Mouse (Mus musculus) layer of hippocampus, adult 11-12 months (tissue): Measurements from ENCODE around the gene En2.

ENCODE experiments used
- DNase-seq: peaks from one replicate; pipeline ENCODE4 v3.0.0; 2022; ENCODE audit warnings: low spot score

Gene En2

GRCm38 (mm10) chr5:28159891-28160470 lies 5.5 kb upstream of the En2 start:
- DNase-seq, result no peak

DNA sequence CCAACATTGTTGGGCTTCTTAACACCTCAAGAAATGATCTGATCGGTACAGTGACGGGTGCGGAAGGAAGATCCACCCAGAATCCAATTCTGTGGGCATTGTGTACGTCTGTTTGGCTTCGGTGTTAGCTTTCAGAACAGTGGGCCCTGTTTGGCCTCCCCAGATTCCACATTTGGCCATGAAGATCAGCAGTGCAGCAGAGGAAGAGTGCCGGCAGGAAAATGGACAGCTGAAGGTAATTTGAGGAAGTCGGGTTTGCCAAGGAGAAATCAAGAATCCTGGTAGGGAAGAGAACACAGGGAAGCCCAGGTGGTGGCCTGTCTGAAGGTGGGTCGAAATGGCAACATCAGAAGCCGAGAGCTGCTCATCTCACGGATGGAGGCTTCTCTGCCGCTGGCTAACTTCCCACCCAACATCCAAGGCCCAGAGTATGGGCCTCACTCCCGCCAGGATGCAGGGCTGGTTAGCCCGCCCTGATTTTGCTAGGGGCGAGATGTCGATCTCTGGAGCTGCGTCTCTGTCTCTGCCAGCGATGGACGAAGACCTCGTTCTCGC lies 4.0 kb upstream of the En2 start:
- no peak for DNase-seq

DNA sequence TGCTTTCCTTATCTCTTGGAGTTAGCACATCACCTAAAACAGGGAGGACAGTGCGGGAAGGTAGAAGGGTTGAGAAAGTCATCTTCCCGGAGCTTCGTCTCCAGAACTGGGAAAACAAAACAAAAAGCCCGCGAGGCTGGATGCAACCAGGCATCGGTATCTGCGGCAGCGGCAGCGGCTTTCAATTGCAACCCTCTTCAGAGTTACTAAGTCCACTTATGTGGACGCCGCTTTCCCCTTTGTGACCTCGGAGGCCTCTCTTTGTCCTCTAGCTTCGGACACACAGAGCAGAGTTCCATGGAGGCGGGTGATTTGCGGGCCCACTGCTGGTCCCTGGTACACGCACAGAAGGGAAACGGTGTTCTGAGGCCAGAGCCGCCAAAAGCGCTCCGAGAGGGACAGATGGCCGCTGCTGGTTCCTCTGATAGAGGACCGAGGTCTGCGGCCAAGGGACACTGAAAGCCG lies 3.5 kb upstream of the En2 start:
- DNase-seq, result no peak

GRCm38 (mm10) chr5:28163926-28164325 lies 1.6 kb upstream of the En2 start:
- DNase-seq, result no peak

DNA sequence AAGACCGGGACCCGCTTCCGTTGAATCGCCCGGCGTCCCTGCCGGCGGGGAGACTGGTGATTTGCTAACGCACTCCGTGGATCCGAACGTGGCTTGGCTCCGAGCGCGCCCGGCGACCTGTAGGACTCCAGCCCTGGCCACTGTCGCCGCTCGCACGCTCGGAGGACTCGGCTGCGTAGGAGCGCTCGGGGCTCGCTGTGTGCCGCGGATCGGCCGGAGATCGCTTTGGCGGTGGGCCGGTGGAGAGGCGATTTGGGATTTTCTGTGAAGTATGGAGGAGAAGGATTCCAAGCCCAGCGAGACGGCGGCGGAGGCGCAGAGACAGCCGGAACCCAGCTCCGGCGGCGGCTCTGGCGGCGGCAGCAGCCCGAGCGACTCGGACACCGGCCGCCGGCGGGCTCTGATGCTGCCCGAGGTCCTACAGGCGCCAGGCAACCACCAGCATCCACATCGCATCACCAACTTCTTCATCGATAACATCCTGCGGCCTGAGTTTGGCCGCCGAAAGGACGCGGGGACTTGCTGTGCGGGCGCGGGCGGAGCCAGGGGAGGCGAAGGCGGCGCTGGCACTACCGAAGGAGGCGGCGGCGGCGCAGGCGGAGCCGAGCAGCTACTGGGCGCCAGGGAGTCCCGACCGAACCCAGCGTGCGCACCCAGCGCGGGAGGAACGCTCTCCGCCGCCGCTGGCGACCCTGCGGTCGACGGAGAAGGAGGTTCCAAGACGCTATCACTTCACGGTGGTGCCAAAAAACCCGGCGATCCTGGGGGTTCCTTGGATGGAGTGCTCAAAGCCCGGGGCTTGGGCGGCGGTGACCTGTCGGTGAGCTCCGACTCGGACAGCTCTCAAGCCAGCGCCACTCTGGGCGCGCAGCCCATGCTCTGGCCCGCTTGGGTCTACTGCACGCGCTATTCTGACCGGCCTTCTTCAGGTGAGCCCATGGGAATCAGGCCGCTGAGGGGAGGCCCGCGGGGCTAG lies 1.1 kb downstream of the En2 start:
- DNase-seq, result no peak

DNA sequence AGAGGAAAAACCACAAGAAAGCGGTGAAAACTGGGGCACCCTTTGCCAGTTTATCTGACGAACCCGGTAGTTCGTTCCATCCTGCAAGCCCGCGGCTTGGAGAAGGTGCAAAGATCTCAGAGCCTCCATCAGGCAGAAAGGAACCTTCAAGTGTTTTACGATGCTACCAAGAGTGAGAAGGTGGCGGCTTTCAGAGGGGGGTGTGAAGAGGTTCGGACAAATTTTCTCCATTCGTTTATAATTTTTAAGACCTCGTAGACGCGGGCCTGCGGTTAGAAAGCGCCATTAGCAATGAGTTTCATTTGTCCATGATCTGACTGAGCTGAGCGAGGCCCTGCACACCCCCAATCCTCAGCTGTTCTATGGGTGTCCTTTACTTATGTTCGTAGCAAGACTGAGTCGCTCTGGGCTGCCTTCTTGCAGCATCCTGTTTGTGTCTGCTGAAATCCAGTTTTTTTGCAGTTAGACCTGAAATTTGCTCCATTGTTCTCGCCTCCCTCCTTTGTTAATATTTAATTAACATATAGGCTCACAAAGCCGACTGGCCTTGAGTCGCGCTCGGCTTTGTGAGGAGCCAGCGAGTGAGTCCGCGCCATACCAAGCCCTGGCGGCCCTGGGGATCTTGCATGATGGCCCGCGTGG lies 2.2 kb downstream of the En2 start:
- no peak for DNase-seq

DNA sequence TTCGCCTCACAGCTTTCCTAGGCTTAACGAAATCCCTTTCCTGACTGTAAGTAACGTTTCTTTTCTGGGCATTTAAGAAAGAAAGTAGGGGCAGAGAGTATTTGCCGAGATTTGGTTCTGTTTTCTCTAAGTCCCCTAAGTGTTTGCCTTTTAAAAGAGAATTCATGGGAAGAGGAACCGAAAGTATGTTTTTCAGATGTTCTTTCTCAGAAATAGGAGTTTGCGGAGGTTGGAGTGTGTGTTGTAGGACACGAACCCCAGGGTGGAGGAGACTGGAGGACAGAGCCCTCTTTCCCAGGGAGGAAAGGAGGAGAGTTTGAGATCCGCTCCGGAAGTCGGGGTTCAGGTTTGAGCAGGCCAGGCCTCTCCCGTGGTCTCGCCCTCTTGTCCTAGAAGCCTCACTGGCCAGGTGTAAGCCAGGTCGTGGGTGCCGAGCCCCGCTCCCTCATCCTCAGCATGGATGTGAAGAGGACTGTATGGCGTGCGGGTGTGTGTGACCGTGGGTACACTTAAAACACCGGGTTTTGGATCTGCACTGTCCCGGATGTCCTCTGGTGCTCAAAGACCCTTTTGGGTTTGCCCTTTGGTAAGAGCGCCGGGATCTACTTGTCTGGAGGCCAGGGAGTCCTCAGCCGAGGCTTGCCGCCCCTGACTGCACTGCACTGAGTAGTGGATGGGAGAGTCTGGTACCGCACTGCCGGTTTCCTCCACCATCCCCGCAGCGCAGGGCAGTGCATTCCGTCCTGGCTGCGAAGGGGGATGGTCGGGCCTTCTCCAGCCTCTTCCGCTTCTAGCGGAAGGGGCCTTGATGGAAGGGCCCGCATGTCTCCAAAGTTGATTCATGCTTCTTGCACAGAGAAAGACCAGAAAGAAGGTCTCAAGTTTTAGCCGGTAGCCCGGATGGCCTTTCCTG lies 3.0 kb downstream of the En2 start:
- DNase-seq, result no peak

DNA sequence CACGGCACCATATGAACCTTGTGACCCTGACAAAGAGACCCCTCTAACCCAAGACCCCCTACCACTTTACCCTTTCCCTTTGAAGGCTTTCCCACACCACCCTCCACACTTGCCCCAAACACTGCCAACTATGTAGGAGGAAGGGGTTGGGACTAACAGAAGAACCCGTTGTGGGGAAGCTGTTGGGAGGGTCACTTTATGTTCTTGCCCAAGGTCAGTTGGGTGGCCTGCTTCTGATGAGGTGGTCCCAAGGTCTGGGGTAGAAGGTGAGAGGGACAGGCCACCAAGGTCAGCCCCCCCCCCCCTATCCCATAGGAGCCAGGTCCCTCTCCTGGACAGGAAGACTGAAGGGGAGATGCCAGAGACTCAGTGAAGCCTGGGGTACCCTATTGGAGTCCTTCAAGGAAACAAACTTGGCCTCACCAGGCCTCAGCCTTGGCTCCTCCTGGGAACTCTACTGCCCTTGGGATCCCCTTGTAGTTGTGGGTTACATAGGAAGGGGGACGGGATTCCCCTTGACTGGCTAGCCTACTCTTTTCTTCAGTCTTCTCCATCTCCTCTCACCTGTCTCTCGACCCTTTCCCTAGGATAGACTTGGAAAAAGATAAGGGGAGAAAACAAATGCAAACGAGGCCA lies 3.8 kb downstream of the En2 start:
- no peak for DNase-seq

- no peak for DNase-seq
Observed at GRCm38 (mm10) chr5:28170081-28170480, 4.6 kb downstream of the En2 start.

DNA sequence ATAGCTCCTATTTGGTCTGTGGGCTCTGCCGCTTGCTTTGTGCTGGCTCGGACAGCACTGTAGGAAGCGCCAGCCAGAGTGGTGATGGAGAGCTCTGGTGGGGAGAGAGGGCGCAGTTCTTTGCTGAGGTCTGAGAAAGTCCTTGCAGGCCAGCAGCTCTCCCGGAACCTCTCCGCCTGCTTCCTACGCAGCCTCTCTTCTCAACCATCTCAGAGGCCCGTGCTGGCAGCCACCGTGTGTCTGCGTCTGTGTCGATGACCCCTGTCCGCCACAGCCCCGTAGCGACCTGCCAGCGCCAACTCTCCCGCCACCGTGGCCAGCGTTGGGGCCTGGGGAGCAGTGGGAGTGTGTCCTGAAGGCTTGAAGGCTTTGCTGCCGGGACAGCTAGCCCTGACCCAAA lies 5.4 kb downstream of the En2 start:
- no peak for DNase-seq

GRCm38 (mm10) chr5:28171667-28172066 lies 6.2 kb downstream of the En2 start:
- DNase-seq, result no peak

GRCm38 (mm10) chr5:28172261-28172920 lies 6.9 kb downstream of the En2 start:
- no peak for DNase-seq

- no peak for DNase-seq
Observed at GRCm38 (mm10) chr5:28172921-28173670, 7.6 kb downstream of the En2 start.

DNA sequence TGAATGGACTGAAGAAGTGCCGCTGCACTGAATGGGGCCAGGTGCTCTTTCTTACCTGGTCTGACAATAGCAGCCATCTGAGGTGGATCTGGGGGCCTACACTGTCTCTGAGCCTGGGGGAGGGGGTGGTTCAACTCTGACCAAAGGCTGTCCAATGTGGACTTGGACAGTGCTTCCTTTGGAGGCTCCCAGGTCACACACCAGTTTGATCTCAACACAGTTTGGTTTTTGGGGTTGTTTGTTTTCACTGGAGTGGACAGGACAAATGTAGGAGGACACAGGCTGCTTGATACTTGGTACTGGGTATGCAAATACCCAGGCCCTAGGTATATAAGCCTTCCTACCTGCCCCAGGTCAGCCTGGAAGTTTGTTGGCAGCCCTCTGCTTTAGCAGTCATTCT lies 8.2 kb downstream of the En2 start:
- no peak for DNase-seq

- DNase-seq, result no peak
Observed at GRCm38 (mm10) chr5:28174086-28174485, 8.6 kb downstream of the En2 start.

DNA sequence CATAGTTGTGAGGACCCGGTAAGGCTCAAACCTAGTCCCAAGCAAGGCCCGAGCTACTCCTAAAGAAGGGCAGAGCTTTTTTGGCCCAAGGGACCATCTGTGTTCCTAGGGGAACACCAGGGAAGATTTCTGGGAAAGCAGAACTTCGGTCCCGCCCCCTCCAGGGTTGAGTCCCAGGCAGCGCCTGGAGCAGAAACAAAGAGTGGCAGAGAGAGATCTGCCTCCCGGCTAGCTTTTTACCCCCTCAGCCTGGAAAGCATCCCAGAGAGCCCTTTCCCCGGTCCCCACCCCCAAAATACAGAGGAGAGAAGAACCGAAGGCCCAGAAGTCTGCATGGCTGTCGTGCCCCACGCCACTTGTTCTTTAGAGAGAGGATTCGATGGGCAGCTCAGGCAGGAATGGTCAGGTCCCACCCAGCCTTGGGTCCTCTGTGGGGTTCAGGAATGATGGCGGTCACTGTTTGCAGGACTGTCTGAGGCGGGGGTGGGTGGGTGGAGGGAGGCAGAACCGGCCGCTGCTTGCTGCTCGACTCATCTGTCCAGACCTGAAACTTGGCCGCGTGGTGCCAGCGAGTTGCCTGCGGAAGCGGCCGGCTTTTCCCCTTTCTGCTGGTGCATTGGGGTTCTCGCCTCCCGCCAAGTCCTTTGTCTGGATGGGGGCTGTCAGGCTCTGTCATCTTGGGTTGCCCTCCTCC lies 9.5 kb downstream of the En2 start:
- DNase-seq, result no peak

GRCm38 (mm10) chr5:28175570-28175919 lies 10.1 kb downstream of the En2 start:
- no peak for DNase-seq

DNA sequence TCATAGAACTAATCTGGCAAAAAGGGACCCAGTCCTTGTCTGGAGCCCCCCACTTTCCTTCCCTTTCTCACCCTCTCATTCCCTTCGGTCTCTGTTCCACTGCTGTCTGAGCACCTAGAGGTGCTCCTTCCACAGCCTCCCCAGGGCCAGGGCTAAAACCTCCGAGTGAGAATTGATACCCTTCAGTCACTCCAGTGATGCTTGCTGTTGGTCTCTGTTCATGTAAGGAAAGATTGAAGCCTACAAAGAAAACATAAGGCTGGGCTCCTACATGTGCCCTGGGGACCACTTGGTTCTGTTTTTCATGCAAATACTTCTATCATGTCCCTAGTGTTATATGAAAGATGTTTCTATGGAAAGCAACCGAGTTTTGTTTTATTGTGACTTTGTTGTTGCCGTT lies 10.5 kb downstream of the En2 start:
- DNase-seq, result no peak

DNA sequence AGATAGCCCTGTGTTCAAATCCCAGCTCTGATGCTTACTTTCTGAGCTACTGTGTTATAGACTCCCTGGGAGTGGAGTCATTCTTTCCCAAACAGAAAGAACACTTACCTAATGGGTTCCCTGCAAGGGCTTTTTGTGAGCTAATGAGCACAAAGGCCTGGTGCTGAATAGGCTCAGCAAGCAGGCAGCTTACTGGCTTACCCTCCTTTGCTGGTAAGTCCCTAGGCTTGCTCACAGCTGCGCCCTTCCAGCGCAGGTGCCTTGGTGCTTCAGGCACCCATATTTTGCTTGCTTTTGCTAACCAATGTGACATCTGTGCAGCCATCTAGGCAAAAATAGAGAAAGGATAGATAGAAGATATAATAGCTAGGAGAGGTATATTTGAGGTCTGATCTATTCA lies 11.1 kb downstream of the En2 start:
- DNase-seq, result no peak
